Mouse (Mus musculus) pancreas, adult 10 weeks (tissue): ENCODE data around the gene Ccdc177. TPM values are rescaled to one million over a fixed set of nuclear protein-coding genes. Genes with fewer than 3 reads are reported as not detected.

Experiments
- polyA plus RNA-seq: library from polyadenylated mRNA; stranded (reverse); fragments of 350-450 nt; fragmentation: Illumina TruSeq; extraction: RNeasy Lipid Tissue Mini Kit (QIAGEN cat#74804); gene quantifications from one replicate; pipeline ENCODE4 v1.2.3, GENCODE M21; 2015; ENCODE audit warnings: low read depth, low replicate concordance; ENCODE audit not compliant: insufficient read depth

Gene Ccdc177
- not detected for polyA plus RNA-seq

DNA sequence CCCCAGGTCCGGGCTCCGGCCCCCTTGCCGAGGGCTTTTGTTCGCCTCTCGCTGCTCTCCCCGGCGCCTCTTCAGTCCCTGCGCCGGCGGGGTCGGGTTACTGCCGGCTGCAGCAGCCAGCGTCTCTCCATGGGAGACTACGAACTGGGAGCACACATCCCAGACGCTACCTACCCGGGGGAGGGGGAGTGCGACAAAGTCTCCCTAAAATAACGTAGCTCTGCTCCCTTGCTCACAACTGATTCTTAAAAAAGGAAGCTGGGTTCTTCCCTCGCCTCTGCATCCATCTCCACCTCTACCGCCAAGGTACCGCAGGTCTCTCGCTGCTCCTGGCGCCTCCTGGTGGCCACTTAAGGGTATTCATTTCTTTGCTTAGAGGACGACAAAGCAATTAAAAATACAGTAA, at the start of gene Ccdc177:
Gene Ccdc177 (minus strand): TSS at position 292 of the 406 bp plus-strand sequence.

DNA sequence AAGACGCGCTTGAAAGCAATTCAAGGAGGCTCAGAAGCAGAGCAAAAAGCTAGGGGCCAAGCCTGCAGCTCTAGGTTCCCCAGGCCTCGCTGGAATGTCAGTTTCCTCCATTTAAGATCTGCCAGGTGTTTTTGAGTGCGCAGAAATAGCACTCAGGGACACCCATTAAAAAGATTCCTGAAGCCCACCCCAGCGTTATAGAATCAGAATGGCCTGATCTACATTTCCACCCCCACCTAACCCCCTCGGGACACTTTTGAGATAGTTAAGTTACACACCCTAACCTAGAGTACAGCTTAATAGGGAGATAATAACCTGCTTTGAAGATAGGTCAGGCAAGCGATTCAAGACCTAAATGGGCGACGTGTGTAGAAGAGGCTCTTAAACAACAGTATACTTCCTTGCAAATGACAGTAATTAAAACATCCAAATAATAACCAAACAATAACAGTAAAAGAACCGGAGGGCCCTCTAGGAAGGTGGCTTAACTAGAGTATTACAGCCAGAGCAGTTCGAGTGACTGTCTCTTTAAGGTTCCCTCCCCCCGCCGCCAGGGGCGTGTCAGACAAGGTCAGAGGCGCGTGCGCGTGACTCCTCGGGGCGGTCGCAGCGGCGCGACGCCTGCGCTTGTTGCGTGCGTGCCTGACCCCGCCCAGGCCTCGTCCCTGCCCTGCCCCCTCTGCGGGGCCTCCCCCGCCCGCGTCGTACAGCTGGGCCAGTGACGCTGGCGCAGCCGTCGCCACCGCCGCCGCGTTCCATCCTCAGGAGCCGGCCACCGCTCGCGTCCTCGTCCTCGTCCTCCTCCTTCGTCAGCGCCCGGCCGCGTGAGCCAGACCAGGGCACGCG, 29.6 kb upstream of the Ccdc177 start, which contains the start of gene Susd6:
Gene Susd6 (plus strand): TSS at position 662 of the 846 bp plus-strand sequence.

Other genes with a start within 250 kb of the Ccdc177 start
- gene Galnt16, start 242.4 kb downstream of the Ccdc177 start, polyA plus RNA-seq = 2.8 TPM
- gene Slc39a9, start 116.8 kb downstream of the Ccdc177 start, polyA plus RNA-seq = 9.6 TPM
- 10.8 TPM for gene Erh, start 116.3 kb downstream of the Ccdc177 start, polyA plus RNA-seq
- not detected for gene Plekhd1, start 68.1 kb downstream of the Ccdc177 start, polyA plus RNA-seq
- gene Susd6, start 29.8 kb upstream of the Ccdc177 start, polyA plus RNA-seq = 6.0 TPM
- 193 TPM for gene Srsf5, start 184.8 kb upstream of the Ccdc177 start, polyA plus RNA-seq
- gene Slc10a1, start 208.0 kb upstream of the Ccdc177 start, polyA plus RNA-seq = not detected